Mouse (Mus musculus) C2C12 (cell line): ENCODE measurements at regions not wholly inside any gene's neighbourhood (a gene's known extent, or its start where the extent isn't known, plus 50 kb on each side); places are given as distances from the start of the nearest gene placed in this dataset.

Experiments used
- H3K27me3 ChIP-seq: one replicate; pipeline ENCODE4 v1.6.1; 2011; ENCODE audit not compliant: control insufficient read depth, insufficient read depth, insufficient read length
- H3K36me3 ChIP-seq: one replicate; pipeline ENCODE4 v1.6.1; 2011; ENCODE audit not compliant: control insufficient read depth, insufficient read depth
- H3K4me3 ChIP-seq: one replicate; pipeline ENCODE4 v1.5.1; 2011; ENCODE audit warnings: mild to moderate bottlenecking, control low read depth; ENCODE audit not compliant: poor library complexity, insufficient read depth, severe bottlenecking
- H3K79me2 ChIP-seq: one replicate; pipeline ENCODE4 v1.6.1; 2011; ENCODE audit not compliant: control insufficient read depth, insufficient read depth
- H3K79me3 ChIP-seq: one replicate; pipeline ENCODE4 v1.6.1; 2011; ENCODE audit warnings: low read depth, control low read depth
- H3ac ChIP-seq: one replicate; pipeline ENCODE3; 2011; ENCODE audit warnings: low read depth; ENCODE audit not compliant: control insufficient read depth, insufficient read length
- CEBPB ChIP-seq: IDR thresholded peaks from one replicate; pipeline ENCODE4 v1.6.1; 2011; ENCODE audit warnings: low read depth, mild to moderate bottlenecking, control low read depth, moderate library complexity
- CTCF ChIP-seq: IDR thresholded peaks from one replicate; pipeline ENCODE4 v1.5.1; 2011; ENCODE audit not compliant: control insufficient read depth, insufficient read depth, insufficient read length
- FOSL1 ChIP-seq: IDR thresholded peaks from one replicate; pipeline ENCODE4 v1.8.0; 2011; ENCODE audit warnings: mild to moderate bottlenecking, low read length; ENCODE audit not compliant: poor library complexity, insufficient read depth, severe bottlenecking
- MAX ChIP-seq: IDR thresholded peaks from one replicate; pipeline ENCODE4 v1.6.1; 2011; ENCODE audit warnings: mild to moderate bottlenecking, control low read depth
- MYOD1 ChIP-seq: IDR thresholded peaks from one replicate; pipeline ENCODE4 v1.6.1; 2011; ENCODE audit warnings: low read depth; ENCODE audit not compliant: control insufficient read depth, insufficient read length
- MYOG ChIP-seq: IDR thresholded peaks from one replicate; pipeline ENCODE4 v1.6.1; 2011; ENCODE audit not compliant: control insufficient read depth, insufficient read length; ENCODE audit errors: extremely low read depth
- USF1 ChIP-seq: IDR thresholded peaks from one replicate; pipeline ENCODE4 v1.6.1; 2011; ENCODE audit warnings: low read depth, mild to moderate bottlenecking, control low read depth, moderate library complexity

DNA sequence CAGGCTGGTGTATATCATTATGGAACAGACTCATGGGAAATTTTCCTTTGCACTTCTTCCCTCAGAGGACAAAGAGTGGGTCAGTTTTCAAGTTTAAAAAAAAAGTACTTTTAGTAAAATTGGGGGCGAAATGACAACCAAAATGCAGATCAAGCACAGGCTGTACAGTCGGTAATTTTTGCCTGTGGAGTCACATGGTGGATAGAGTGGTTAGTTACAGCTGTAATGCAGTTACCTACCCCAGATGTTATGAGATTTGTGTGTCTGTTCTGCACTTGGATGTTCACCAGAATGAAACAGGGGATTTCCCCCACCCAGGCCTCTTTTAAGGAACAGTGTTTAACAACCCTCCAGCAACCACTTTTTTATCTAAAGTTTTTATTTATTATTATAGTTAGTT lies 148.3 kb upstream of the Ferd3l start:
- TF ChIP-seq USF1: no peak
- TF ChIP-seq MYOD1: no peak
- TF ChIP-seq FOSL1: no peak
- Histone ChIP-seq H3ac (no peak overlapping the region), H3K27me3 (no peaks in the 10 kb centered on the region), H3K79me3 (no peaks in the 10 kb centered on the region), H3K36me3 (no peaks in the 10 kb centered on the region), H3K79me2 (no peaks in the 10 kb centered on the region), H3K4me3 (no peak overlapping the region)

DNA sequence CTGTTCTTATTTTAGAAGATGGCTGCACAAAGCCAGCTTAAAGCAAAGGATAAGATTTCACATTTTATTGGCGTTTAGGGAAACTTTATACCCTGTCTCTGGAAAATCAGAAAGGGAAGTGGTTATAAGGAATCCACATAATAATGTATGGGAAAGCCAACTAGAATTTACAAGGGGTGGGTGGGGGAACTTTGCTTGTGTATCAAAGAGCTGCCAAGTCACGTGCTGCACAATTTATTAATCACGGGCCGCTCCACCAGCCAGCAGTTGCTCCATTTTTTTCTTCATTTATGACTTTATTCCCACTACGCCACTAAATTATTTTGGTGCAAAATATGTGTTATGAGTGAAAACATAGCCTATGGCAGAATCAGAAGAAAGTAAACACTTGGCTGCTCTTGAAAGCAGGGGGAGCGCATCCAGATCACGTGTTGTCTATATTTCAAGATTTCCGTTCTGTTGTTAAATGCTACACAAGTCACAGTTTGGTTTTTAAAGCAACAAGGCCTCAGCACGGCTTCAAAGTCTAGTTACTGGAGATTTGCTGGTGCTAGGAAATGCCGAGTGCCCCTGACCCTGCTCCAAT lies 123.9 kb upstream of the Ferd3l start:
- no peaks in the 10 kb centered on the region for H3K36me3 ChIP-seq
- H3K79me2 ChIP-seq: no peaks in the 10 kb centered on the region
- H3ac ChIP-seq: no peak overlapping the region
- no peaks in the 10 kb centered on the region for H3K27me3 ChIP-seq
- no peak overlapping the region for H3K4me3 ChIP-seq
- TF ChIP-seq USF1 (peak; percentile 89), FOSL1 (no peak)
- no peaks in the 10 kb centered on the region for H3K79me3 ChIP-seq

DNA sequence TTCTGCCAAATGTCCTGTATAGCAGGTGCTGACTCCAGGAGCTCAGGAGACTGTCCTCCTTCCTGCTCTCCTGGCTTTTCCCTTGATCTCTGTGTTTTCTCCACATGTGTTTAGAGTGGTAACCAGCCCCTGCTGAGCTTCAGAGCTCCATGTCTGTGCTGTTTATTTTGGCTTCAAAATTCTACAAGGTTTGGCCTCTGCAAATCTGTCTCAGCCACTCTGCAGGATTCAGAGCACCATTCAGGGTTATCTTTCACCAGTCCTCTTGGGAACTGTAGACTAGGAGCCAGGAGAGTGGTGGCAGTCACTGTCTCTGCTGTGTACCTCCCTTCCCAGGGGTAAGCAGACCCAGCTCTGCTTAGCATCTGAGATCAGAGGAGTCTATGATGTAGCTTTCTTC lies 102.7 kb upstream of the Ferd3l start:
- Histone ChIP-seq H3ac (no peak overlapping the region), H3K79me3 (no peaks in the 10 kb centered on the region), H3K27me3 (no peaks in the 10 kb centered on the region), H3K4me3 (no peak overlapping the region), H3K79me2 (no peaks in the 10 kb centered on the region), H3K36me3 (no peaks in the 10 kb centered on the region)
- TF ChIP-seq MYOG (no peak), USF1 (no peak), MYOD1 (no peak), CEBPB (no peak), FOSL1 (no peak), CTCF (no peak), MAX (no peak)

DNA sequence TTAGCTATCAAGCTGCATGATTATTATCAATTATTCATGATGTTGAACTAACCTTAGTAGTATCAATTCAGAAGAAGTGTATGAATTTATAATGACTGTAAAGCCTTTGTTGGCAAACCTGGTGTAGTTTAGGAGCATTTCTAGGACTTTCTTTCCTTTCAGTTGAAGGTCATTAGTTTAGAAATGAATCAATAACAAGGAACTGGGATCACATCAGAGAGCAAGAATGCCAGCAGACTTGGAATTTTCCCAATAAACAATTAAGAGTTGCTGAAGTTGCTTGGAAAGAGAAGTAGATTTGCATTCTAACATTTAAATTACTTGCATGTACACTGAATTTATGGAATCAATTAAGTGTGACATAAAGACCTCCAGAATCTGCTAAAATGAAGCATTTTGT lies 79.1 kb upstream of the Ferd3l start:
- H3ac ChIP-seq: no peak overlapping the region
- H3K27me3 ChIP-seq: no peaks in the 10 kb centered on the region
- no peaks in the 10 kb centered on the region for H3K36me3 ChIP-seq
- no peak overlapping the region for H3K4me3 ChIP-seq
- H3K79me2 ChIP-seq: no peaks in the 10 kb centered on the region
- H3K79me3 ChIP-seq: no peaks in the 10 kb centered on the region
- TF ChIP-seq CEBPB: no peak
- TF ChIP-seq MAX: no peak
- TF ChIP-seq MYOD1: no peak
- no peak for TF ChIP-seq FOSL1
- TF ChIP-seq USF1: no peak
- no peak for TF ChIP-seq MYOG
- no peak for TF ChIP-seq CTCF

DNA sequence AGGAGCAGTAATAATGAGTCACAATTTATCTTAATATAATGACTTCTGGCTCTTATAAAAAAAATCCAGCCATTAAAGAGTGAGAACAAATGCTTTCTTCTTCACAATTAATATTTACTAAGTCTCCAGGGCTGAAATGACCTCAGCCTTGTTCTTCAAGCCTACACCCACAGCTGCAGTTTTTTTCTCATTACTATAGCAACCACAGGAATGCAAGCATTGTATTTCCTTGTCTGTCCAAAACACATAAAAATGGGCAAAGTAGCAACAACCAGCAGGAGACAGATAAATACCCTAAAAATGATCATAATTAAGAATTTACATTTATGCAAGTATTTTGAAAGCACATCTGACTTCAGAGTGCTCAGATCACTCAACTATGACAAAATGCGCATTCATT lies 76.5 kb upstream of the Ferd3l start:
- no peaks in the 10 kb centered on the region for H3K79me3 ChIP-seq
- H3K36me3 ChIP-seq: no peaks in the 10 kb centered on the region
- no peaks in the 10 kb centered on the region for H3K79me2 ChIP-seq
- TF ChIP-seq MYOD1 (no peak), MAX (no peak), USF1 (no peak), CEBPB (no peak), MYOG (no peak), FOSL1 (no peak), CTCF (no peak)
- no peak overlapping the region for H3K4me3 ChIP-seq
- H3K27me3 ChIP-seq: no peaks in the 10 kb centered on the region
- H3ac ChIP-seq: no peak overlapping the region
